Mouse (Mus musculus) CH12.LX (cell line): ENCODE data around the gene Smad9. TPM values are rescaled to one million over a fixed set of nuclear protein-coding genes. Genes with fewer than 3 reads are reported as not detected.

Experiments
- DNase-seq: peaks from one replicate; pipeline ENCODE4 v3.0.0-alpha.2; 2013; ENCODE audit errors: extremely low read depth
- H3K27ac ChIP-seq: 2 replicates; pipeline ENCODE4 v1.5.1; 2012; ENCODE audit warnings: low read depth, mild to moderate bottlenecking, control low read depth, moderate library complexity; ENCODE audit not compliant: insufficient read depth
- H3K27me3 ChIP-seq: replicated peaks from 2 replicates; pipeline ENCODE3; 2012; ENCODE audit warnings: inconsistent platforms
- H3K36me3 ChIP-seq, 2 experiments: replicated peaks in 1 of 2; 2 replicates each; pipeline versions ENCODE3 to v1.6.1; 2012; ENCODE audit warnings: inconsistent platforms in 1 of 2, low read length in 1 of 2, mild to moderate bottlenecking in 1 of 2, mixed read lengths in 1 of 2, moderate library complexity in 1 of 2; ENCODE audit not compliant: control insufficient read depth in 1 of 2, insufficient read depth in 1 of 2
- H3K4me1 ChIP-seq, 2 experiments: 2 replicates each; pipeline ENCODE4 v1.6.1; 2012; ENCODE audit warnings: inconsistent platforms in 1 of 2, moderate library complexity in 1 of 2; ENCODE audit not compliant: insufficient read depth in 2 of 2, control insufficient read depth in 1 of 2
- H3K4me2 ChIP-seq: 2 replicates; pipeline ENCODE4 v1.6.1; 2012; ENCODE audit warnings: low read depth, mild to moderate bottlenecking, control low read depth; ENCODE audit not compliant: poor library complexity, insufficient read depth, severe bottlenecking
- H3K4me3 ChIP-seq, 3 experiments: fragments of 150-350 bp in 1 of 3; sonication (generic) in 1 of 3; replicated peaks in 1 of 3; 2 replicates each; pipeline versions ENCODE3 to v1.5.1; 2011 to 2012; ENCODE audit warnings: low read depth in 2 of 3, low read length in 2 of 3, mild to moderate bottlenecking in 2 of 3, moderate library complexity in 2 of 3, control low read depth in 1 of 3, improper control_type of control experiment in 1 of 3, inconsistent platforms in 1 of 3, mixed read lengths in 1 of 3; ENCODE audit not compliant: poor library complexity in 1 of 3
- H3K79me2 ChIP-seq: replicated peaks from 2 replicates; pipeline ENCODE4 v1.6.1; 2012; ENCODE audit warnings: mild to moderate bottlenecking, moderate library complexity; ENCODE audit not compliant: control insufficient read depth, poor library complexity, insufficient read depth, severe bottlenecking; ENCODE audit errors: extremely low read depth
- H3K9ac ChIP-seq: 2 replicates; pipeline ENCODE4 v1.6.1; 2012; ENCODE audit warnings: low read depth, mild to moderate bottlenecking, control low read depth, moderate library complexity; ENCODE audit not compliant: insufficient read depth
- H3K9me3 ChIP-seq: replicated peaks from 2 replicates; pipeline ENCODE3; 2012; ENCODE audit warnings: low read length, inconsistent platforms, mixed read lengths
- CHD1 ChIP-seq: IDR thresholded peaks from 2 replicates; pipeline ENCODE4 v1.6.1; 2012; ENCODE audit warnings: low read depth, low read length, improper control_type of control experiment, inconsistent platforms
- CTCF ChIP-seq, 2 experiments: IDR thresholded peaks in 1 of 2; conservative IDR thresholded peaks in 1 of 2; 2 replicates each; pipeline ENCODE4 v1.5.1; 2011 to 2012; ENCODE audit warnings: low read depth in 2 of 2, low read length in 2 of 2, improper control_type of control experiment in 1 of 2, inconsistent platforms in 1 of 2, mild to moderate bottlenecking in 1 of 2, moderate library complexity in 1 of 2
- E2F4 ChIP-seq: IDR thresholded peaks from 2 replicates; pipeline ENCODE4 v1.6.1; 2011; ENCODE audit warnings: low read depth, low read length, improper control_type of control experiment; ENCODE audit not compliant: insufficient replicate concordance
- EP300 ChIP-seq: IDR thresholded peaks from 2 replicates; pipeline ENCODE4 v1.6.1; 2011; ENCODE audit warnings: low read length, improper control_type of control experiment
- GABPA ChIP-seq: IDR thresholded peaks from 2 replicates; pipeline ENCODE4 v1.6.1; 2012; ENCODE audit warnings: low read depth, low read length, improper control_type of control experiment, inconsistent platforms; ENCODE audit not compliant: insufficient replicate concordance
- HCFC1 ChIP-seq: IDR thresholded peaks from 2 replicates; pipeline ENCODE4 v1.6.1; 2012; ENCODE audit warnings: low read depth, mild to moderate bottlenecking, inconsistent platforms, low read length, improper control_type of control experiment
- IRF4 ChIP-seq: IDR thresholded peaks from 2 replicates; pipeline ENCODE4 v1.6.1; 2014; ENCODE audit warnings: low read depth, mild to moderate bottlenecking, inconsistent platforms, low read length, improper control_type of control experiment
- MAX ChIP-seq: IDR thresholded peaks from 2 replicates; pipeline ENCODE4 v1.6.1; 2011; ENCODE audit warnings: low read length, improper control_type of control experiment
- MAZ ChIP-seq: IDR thresholded peaks from 2 replicates; pipeline ENCODE4 v1.6.1; 2012; ENCODE audit warnings: low read depth, mild to moderate bottlenecking, inconsistent platforms, low read length, improper control_type of control experiment, moderate library complexity
- POLR2A ChIP-seq: IDR thresholded peaks from 2 replicates; pipeline ENCODE4 v1.6.1; 2011; ENCODE audit warnings: low read depth, mild to moderate bottlenecking, improper control_type of control experiment, low read length
- RAD21 ChIP-seq: IDR thresholded peaks from 2 replicates; pipeline ENCODE4 v1.6.1; 2011; ENCODE audit warnings: low read depth, mild to moderate bottlenecking, low read length, improper control_type of control experiment, moderate library complexity
- SIN3A ChIP-seq: IDR thresholded peaks from 2 replicates; pipeline ENCODE4 v1.6.1; 2012; ENCODE audit warnings: low read length, improper control_type of control experiment, inconsistent platforms
- SMC3 ChIP-seq: IDR thresholded peaks from 2 replicates; pipeline ENCODE4 v1.6.1; 2011; ENCODE audit warnings: low read depth, low read length, improper control_type of control experiment
- USF2 ChIP-seq: conservative IDR thresholded peaks from 2 replicates; pipeline ENCODE4 v1.6.1; 2011; ENCODE audit warnings: low read depth, low read length, improper control_type of control experiment
- ZKSCAN1 ChIP-seq: IDR thresholded peaks from 2 replicates; pipeline ENCODE4 v1.6.1; 2012; ENCODE audit warnings: low read depth, inconsistent platforms, low read length, improper control_type of control experiment, borderline replicate concordance
- ZMIZ1 ChIP-seq: IDR thresholded peaks from 2 replicates; pipeline ENCODE4 v1.6.1; 2012; ENCODE audit warnings: low read depth, mild to moderate bottlenecking, inconsistent platforms, low read length, improper control_type of control experiment
- dilution Hi-C: fragments of 300-500 bp; cut with MboI; formaldehyde crosslinking; loops from 2 replicates; pipeline ENCODE4 v1.14.3; 2020; ENCODE audit warnings: low sequenced_read_pairs; ENCODE audit not compliant: extremely low pct_unique_long_range_greater_than_20kb, extremely low pct_ligation_motif_present
- in situ Hi-C: fragments of 300-500 bp; cut with MboI; formaldehyde crosslinking; loops from 3 replicates; pipeline ENCODE4 v1.14.3; 2019; ENCODE audit warnings: low sequenced_read_pairs, low pct_ligation_motif_present, low pct_unique_long_range_greater_than_20kb, mixed read lengths
- polyA plus RNA-seq: library from polyadenylated mRNA; unstranded; fragments of >175 nt; gene quantifications from 2 replicates; pipeline ENCODE4 v1.2.1, GENCODE M21; 2012; ENCODE audit warnings: low read depth; ENCODE audit not compliant: insufficient read length
- total RNA-seq, 2 experiments: library from RNA; depleted of rRNA; stranded (reverse); fragments of 300-350 nt in 1 of 2; fragments of >200 nt in 1 of 2; gene quantifications; 2 replicates each; pipeline ENCODE4 v1.2.3; 2012 to 2014

Smad9 gene
- total and polyA plus RNA-seq, 3 experiments, result 0.13 to 0.23 (median 0.20) TPM

- no peak overlapping the region for H3K9ac ChIP-seq
- no peak overlapping the region for H3K27ac ChIP-seq
- TF ChIP-seq POLR2A (no peak), HCFC1 (no peak), USF2 (no peak), MAX (no peak), GABPA (no peak), RAD21 (no peak), SMC3 (no peak), CHD1 (no peak), EP300 (no peak), MAZ (no peak), ZKSCAN1 (no peak), ZMIZ1 (no peak), SIN3A (no peak), E2F4 (no peak)
- H3K4me2 ChIP-seq, result no peak overlapping the region
- DNase-seq, result no peak
- H3K27me3 ChIP-seq, result no peaks in the 10 kb centered on the region
- no peaks in the 10 kb centered on the region for H3K4me1 ChIP-seq
- H3K9me3 ChIP-seq, result peaks cover 8% of the 10 kb centered on the region
- no peak overlapping the region for H3K4me3 ChIP-seq
- H3K36me3 ChIP-seq, result peaks cover 0 to 2% of the 10 kb centered on the region in 2 experiments
- dilution Hi-C loops, result no loop called here
- no peaks in the 10 kb centered on the region for H3K79me2 ChIP-seq
- in situ Hi-C loops, result no loop called here
Observed at GRCm38 (mm10) chr3:54791822-54792677, 36.7 kb downstream of the Smad9 start.

GRCm38 (mm10) chr3:54793762-54794161 lies 38.4 kb downstream of the Smad9 start:
- no peaks in the 10 kb centered on the region for H3K4me1 ChIP-seq
- peak; percentile 14 for DNase-seq
- no peaks in the 10 kb centered on the region for H3K27me3 ChIP-seq
- no peaks in the 10 kb centered on the region for H3K79me2 ChIP-seq
- peaks cover 0 to 2% of the 10 kb centered on the region in 2 experiments for H3K36me3 ChIP-seq
- H3K4me2 ChIP-seq, result no peak overlapping the region
- in situ Hi-C loops, result no loop called here
- dilution Hi-C loops, result no loop called here
- TF ChIP-seq CTCF (conservative IDR thresholded peaks at IDR 0.05 in 1 of 2, IDR thresholded peaks at IDR 0.05 in 1 of 2; ENCODE audit: low read depth in 2 of 2, low read length in 2 of 2), result peak; percentile 40 to 48; a peak in 3 of 4 replicates
- TF ChIP-seq IRF4, result no peak
- no peak overlapping the region for H3K9ac ChIP-seq
- H3K4me3 ChIP-seq, result no peak overlapping the region
- no peak overlapping the region for H3K27ac ChIP-seq
- peaks cover 8% of the 10 kb centered on the region for H3K9me3 ChIP-seq
